Comparison of ENCODE assay signal across 8 mouse cellular contexts in the genomic region with DNA sequence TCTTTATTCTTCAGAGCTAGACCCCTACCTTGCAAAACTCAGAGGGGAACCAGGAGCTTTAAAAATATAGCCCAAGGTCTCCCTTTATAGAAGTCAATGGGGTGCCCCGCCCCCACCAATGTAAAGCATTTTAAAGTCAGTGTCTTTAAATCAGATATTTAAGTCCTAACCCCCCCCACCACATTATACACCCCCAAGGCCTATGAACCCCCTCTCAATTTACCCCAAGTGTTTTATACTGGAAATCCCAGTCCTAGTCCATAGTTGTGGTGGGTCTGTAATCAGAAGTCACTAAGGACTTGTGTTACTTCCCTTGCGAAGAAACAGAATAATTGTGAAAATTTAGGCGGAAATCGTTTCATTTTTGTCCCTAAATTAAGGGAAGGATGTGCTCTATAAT. TPM values are rescaled to one million over a fixed set of nuclear protein-coding genes. Genes with fewer than 3 reads are reported as not detected.
DNase-seq lines count a peak whose midpoint lies in the region; ATAC-seq and TF ChIP-seq lines count a peak whose summit lies in the region.

No protein-coding gene starts in this region.

- H3K4me3 ChIP-seq in heart, embryonic 12.5 days = peak overlapping the region; percentile 68
- H3K4me3 ChIP-seq in G1E (ENCODE audit: low read depth, low read length) = peak overlapping the region; percentile 71; the same call in 1 of the 2 replicates
- peak overlapping the region; percentile 54; the same call in 1 of the 2 replicates for H3K4me3 ChIP-seq in forebrain, embryonic 15.5 days
- H3K4me3 ChIP-seq in liver, embryonic 11.5 days (ENCODE audit: low read depth, low read length) = peak overlapping the region; percentile 52
- H3K4me3 ChIP-seq in thymus, adult 2 months (ENCODE audit: control insufficient read depth, insufficient read depth, low read length) = no peak overlapping the region

- TF ChIP-seq CTCF in G1E (IDR thresholded peaks at IDR 0.05; ENCODE audit: low read depth, low read length) = no peak
- TF ChIP-seq CTCF in thymus, adult 2 months (IDR thresholded peaks at IDR 0.05; ENCODE audit: borderline replicate concordance, control insufficient read depth, extremely low read depth, insufficient read depth, low read length, poor library complexity) = no peak

- H3K4me1 ChIP-seq in heart, embryonic 12.5 days (replicated peaks) = peaks cover 7% of the 10 kb centered on the region
- peaks cover 18% of the 10 kb centered on the region for H3K4me1 ChIP-seq in G1E (ENCODE audit: insufficient read depth, low read depth, low read length)
- peaks cover 21% of the 10 kb centered on the region for H3K4me1 ChIP-seq in forebrain, embryonic 15.5 days
- H3K4me1 ChIP-seq in liver, embryonic 11.5 days (replicated peaks; ENCODE audit: control insufficient read depth, insufficient read depth, low read length) = peaks cover 7% of the 10 kb centered on the region
- H3K4me1 ChIP-seq in thymus, adult 2 months (replicated peaks; ENCODE audit: control insufficient read depth, insufficient read depth, low read length) = no peaks in the 10 kb centered on the region

- DNase-seq in heart, postnatal 36 days = no peak
- DNase-seq in G1E (ENCODE audit: low spot score) = no peak
- no peak for DNase-seq in liver, embryonic 11.5 days (ENCODE audit: low spot score)
- DNase-seq in thymus, adult 2 months = peak; percentile 40
- DNase-seq in gastrocnemius, adult 18-20 months (ENCODE audit: low spot score) = no peak
- no peak for DNase-seq in cerebellum, postnatal 14 days

- peak overlapping the region; percentile 96 for H3K4me2 ChIP-seq in heart, embryonic 12.5 days
- H3K4me2 ChIP-seq in forebrain, embryonic 15.5 days (replicated peaks) = peak overlapping the region; percentile 100
- H3K4me2 ChIP-seq in liver, embryonic 11.5 days = peak overlapping the region; percentile 91

- H3K27ac ChIP-seq in heart, embryonic 12.5 days (ENCODE audit: poor library complexity, severe bottlenecking) = peak overlapping the region; percentile 100
- H3K27ac ChIP-seq in forebrain, embryonic 15.5 days (replicated peaks) = peak overlapping the region; percentile 96
- H3K27ac ChIP-seq in liver, embryonic 11.5 days (ENCODE audit: low read depth, low read length) = peak overlapping the region; percentile 100
- peak overlapping the region; percentile 71; the same call in 1 of the 2 replicates for H3K27ac ChIP-seq in thymus, adult 2 months (ENCODE audit: control insufficient read depth, insufficient read depth, low read length)

- H3K36me3 ChIP-seq in heart, embryonic 12.5 days = no peaks in the 10 kb centered on the region
- H3K36me3 ChIP-seq in G1E (replicated peaks) = no peaks in the 10 kb centered on the region
- no peaks in the 10 kb centered on the region for H3K36me3 ChIP-seq in forebrain, embryonic 15.5 days
- H3K36me3 ChIP-seq in liver, embryonic 11.5 days (ENCODE audit: control insufficient read depth, insufficient read depth, low read length) = no peaks in the 10 kb centered on the region
- no peaks in the 10 kb centered on the region for H3K36me3 ChIP-seq in thymus, adult 2 months (ENCODE audit: control insufficient read depth, insufficient read depth, low read length)

- no peak for TF ChIP-seq POLR2A in thymus, adult 2 months (IDR thresholded peaks at IDR 0.05; ENCODE audit: control insufficient read depth, extremely low read depth, insufficient read depth, low read length, poor library complexity)

- no peaks in the 10 kb centered on the region for H3K9me3 ChIP-seq in heart, embryonic 12.5 days (replicated peaks)
- H3K9me3 ChIP-seq in G1E (replicated peaks) = no peaks in the 10 kb centered on the region
- no peaks in the 10 kb centered on the region for H3K9me3 ChIP-seq in forebrain, embryonic 15.5 days
- no peaks in the 10 kb centered on the region for H3K9me3 ChIP-seq in liver, embryonic 11.5 days (ENCODE audit: control insufficient read depth, low read length)

- intact Hi-C loops in heart, postnatal 36 days (cut with DNase I) = loop anchor here (2.0 to 5.0 kb wide), 2 partner anchors 117 to 151 kb away; a partner anchor contains a TSS

- no peaks in the 10 kb centered on the region for H3K27me3 ChIP-seq in heart, embryonic 12.5 days (replicated peaks)
- H3K27me3 ChIP-seq in G1E (ENCODE audit: insufficient read depth, low read length) = no peaks in the 10 kb centered on the region
- no peaks in the 10 kb centered on the region for H3K27me3 ChIP-seq in forebrain, embryonic 15.5 days
- no peaks in the 10 kb centered on the region for H3K27me3 ChIP-seq in liver, embryonic 11.5 days (replicated peaks; ENCODE audit: control insufficient read depth, insufficient read depth, low read length)
- H3K27me3 ChIP-seq in thymus, adult 2 months (ENCODE audit: control insufficient read depth, insufficient read depth, low read length) = no peaks in the 10 kb centered on the region

- no peak for ATAC-seq in heart, embryonic 12.5 days (ENCODE audit: insufficient number of reproducible peaks, low FRiP score)
- no peak for ATAC-seq in G1E (ENCODE audit: extremely low read depth, insufficient number of reproducible peaks, low FRiP score, poor library complexity, severe bottlenecking)
- ATAC-seq in forebrain, embryonic 15.5 days (replicated peaks) = no peak
- ATAC-seq in liver, embryonic 11.5 days (replicated peaks; ENCODE audit: low FRiP score) = no peak

- WGBS in heart, embryonic 12.5 days = 19% methylated on average over 4 of the region's 4 CpGs
- 21% methylated on average over 4 of the region's 4 CpGs for WGBS in forebrain, embryonic 15.5 days
- 23% methylated on average over 4 of the region's 4 CpGs for WGBS in liver, embryonic 11.5 days
- WGBS in thymus, adult 2 months = 27% methylated on average over 4 of the region's 4 CpGs

- peak overlapping the region; percentile 96 for H3K9ac ChIP-seq in heart, embryonic 12.5 days
- peak overlapping the region; percentile 77 for H3K9ac ChIP-seq in forebrain, embryonic 15.5 days (replicated peaks)
- H3K9ac ChIP-seq in liver, embryonic 11.5 days (ENCODE audit: low read depth, low read length) = peak overlapping the region; percentile 83

RNA-seq across cellular contexts. Expression of a gene that starts 0.6 kb away (rescaled TPM):
- 36.5 and 41.9 TPM in 2 replicates for polyA plus RNA-seq in heart, embryonic 12.5 days (2016; fragmentation: Nextera tagmentation; extraction: Ambion mirVana)
- 100 to 1,000 TPM; 186 to 225 TPM for total RNA-seq in heart, postnatal 36 days (2021)
- total RNA-seq in G1E (2014; fragmentation: Nextera tagmentation) = 471 and 514 TPM in 2 replicates
- total RNA-seq in G1E (2017) = 589 and 623 TPM in 2 replicates
- 10.5 and 25.6 TPM in 2 replicates for polyA plus RNA-seq in G1E (2012)
- 22.8 and 24.6 TPM in 2 replicates for polyA plus RNA-seq in forebrain, embryonic 15.5 days (2015; fragmentation: Nextera tagmentation; extraction: Ambion mirVana)
- polyA plus RNA-seq in liver, embryonic 11.5 days (2014; fragmentation: Nextera tagmentation; extraction: Ambion mirVana) = 24.2 and 25.8 TPM in 2 replicates
- polyA plus RNA-seq in thymus, adult 2 months (2012; rRNA removed) = 40.9 and 48.1 TPM in 2 replicates
- total RNA-seq in gastrocnemius, adult 18-20 months (2021) = 100 to 1,000 TPM; 157 to 219 TPM

RNA-seq across cellular contexts. Expression of a gene that starts 7.4 kb away (rescaled TPM):
- 3.0 and 5.1 TPM in 2 replicates for polyA plus RNA-seq in heart, embryonic 12.5 days (2016; fragmentation: Nextera tagmentation; extraction: Ambion mirVana)
- total RNA-seq in heart, postnatal 36 days (2021) = 1 to 10 TPM; 6.5 to 9.3 TPM
- total RNA-seq in G1E (2014; fragmentation: Nextera tagmentation) (759 and 936 TPM in 2 replicates), G1E (2017) (437 and 629 TPM in 2 replicates)
- polyA plus RNA-seq in G1E (2012) = 8.6 and 19.8 TPM in 2 replicates
- polyA plus RNA-seq in forebrain, embryonic 15.5 days (2015; fragmentation: Nextera tagmentation; extraction: Ambion mirVana) = 3.9 and 4.1 TPM in 2 replicates
- polyA plus RNA-seq in liver, embryonic 11.5 days (2014; fragmentation: Nextera tagmentation; extraction: Ambion mirVana) = 6.1 and 6.7 TPM in 2 replicates
- polyA plus RNA-seq in thymus, adult 2 months (2012; rRNA removed) = 377 and 602 TPM in 2 replicates
- not detected for total RNA-seq in gastrocnemius, adult 18-20 months (2021)

RNA-seq across cellular contexts. Expression of a gene that starts 8.5 kb away (rescaled TPM):
- polyA plus RNA-seq in heart, embryonic 12.5 days (2016; fragmentation: Nextera tagmentation; extraction: Ambion mirVana) = 0.88 and 1.4 TPM in 2 replicates
- 10 to 100 TPM in 1 of 2 experiments, 1 to 10 TPM in 1; 9.8 to 12.0 TPM for total RNA-seq in heart, postnatal 36 days (2021)
- total RNA-seq in G1E (2014; fragmentation: Nextera tagmentation) = 444 and 466 TPM in 2 replicates
- 1,704 and 1,978 TPM in 2 replicates for total RNA-seq in G1E (2017)
- polyA plus RNA-seq in G1E (2012) = 4.3 and 32.5 TPM in 2 replicates
- polyA plus RNA-seq in forebrain, embryonic 15.5 days (2015; fragmentation: Nextera tagmentation; extraction: Ambion mirVana) = 1.8 and 2.0 TPM in 2 replicates
- 3.1 and 4.6 TPM in 2 replicates for polyA plus RNA-seq in liver, embryonic 11.5 days (2014; fragmentation: Nextera tagmentation; extraction: Ambion mirVana)
- polyA plus RNA-seq in thymus, adult 2 months (2012; rRNA removed) = 160 and 224 TPM in 2 replicates
- 1 to 10 TPM; 1.3 to 1.4 TPM for total RNA-seq in gastrocnemius, adult 18-20 months (2021)

RNA-seq across cellular contexts. Expression of a gene that starts 12.9 kb away (rescaled TPM):
- 16.7 and 20.9 TPM in 2 replicates for polyA plus RNA-seq in heart, embryonic 12.5 days (2016; fragmentation: Nextera tagmentation; extraction: Ambion mirVana)
- 10 to 100 TPM; 11.9 to 16.8 TPM for total RNA-seq in heart, postnatal 36 days (2021)
- 535 and 541 TPM in 2 replicates for total RNA-seq in G1E (2014; fragmentation: Nextera tagmentation)
- total RNA-seq in G1E (2017) = 1,062 and 1,423 TPM in 2 replicates
- polyA plus RNA-seq in G1E (2012) = 24.2 and 62.4 TPM in 2 replicates
- 26.0 and 31.2 TPM in 2 replicates for polyA plus RNA-seq in forebrain, embryonic 15.5 days (2015; fragmentation: Nextera tagmentation; extraction: Ambion mirVana)
- 38.5 and 42.1 TPM in 2 replicates for polyA plus RNA-seq in liver, embryonic 11.5 days (2014; fragmentation: Nextera tagmentation; extraction: Ambion mirVana)
- 258 and 455 TPM in 2 replicates for polyA plus RNA-seq in thymus, adult 2 months (2012; rRNA removed)
- under 1 TPM in 1 of 2 experiments, not detected in 1; 0.82 TPM for total RNA-seq in gastrocnemius, adult 18-20 months (2021)

RNA-seq across cellular contexts. Expression of a gene that starts 14.0 kb away (rescaled TPM):
- polyA plus RNA-seq in heart, embryonic 12.5 days (2016; fragmentation: Nextera tagmentation; extraction: Ambion mirVana) = 3.4 and 3.5 TPM in 2 replicates
- 10 to 100 TPM; 20.4 to 22.0 TPM for total RNA-seq in heart, postnatal 36 days (2021)
- 745 and 817 TPM in 2 replicates for total RNA-seq in G1E (2014; fragmentation: Nextera tagmentation)
- total RNA-seq in G1E (2017) = 955 and 1,281 TPM in 2 replicates
- polyA plus RNA-seq in G1E (2012) = 5.7 and 22.8 TPM in 2 replicates
- polyA plus RNA-seq in forebrain, embryonic 15.5 days (2015; fragmentation: Nextera tagmentation; extraction: Ambion mirVana) = 7.9 and 11.7 TPM in 2 replicates
- 5.5 and 8.3 TPM in 2 replicates for polyA plus RNA-seq in liver, embryonic 11.5 days (2014; fragmentation: Nextera tagmentation; extraction: Ambion mirVana)
- 529 and 561 TPM in 2 replicates for polyA plus RNA-seq in thymus, adult 2 months (2012; rRNA removed)
- total RNA-seq in gastrocnemius, adult 18-20 months (2021) = 1 to 10 TPM in 1 of 2 experiments, not detected in 1; 1.3 TPM

Comparison
In these comparisons a context has a peak if more than half of its experiments do, and no peak if none do; other contexts are left out.
1. RNA of a gene that starts 7.4 kb away (polyA plus RNA-seq): 377 to 602 TPM in thymus, adult 2 months; 8.6 to 19.8 TPM in G1E, 6.1 to 6.7 TPM in liver, embryonic 11.5 days, 3.9 to 4.1 TPM in forebrain, embryonic 15.5 days and 3.0 to 5.1 TPM in heart, embryonic 12.5 days; every median in the first group is over 10 times any median in the second.
2. Peak in every context shown above with its lines, with median percentiles within 50 percentile points of each other: H3K27ac ChIP-seq, H3K4me2 ChIP-seq and H3K9ac ChIP-seq.